18 mouse cellular contexts compared by ENCODE assay signal in genomic region chr2:26403306-26403705, GRCm38 (mm10).
"Had no signal": no experiment of that assay in that cellular context is flagged by ENCODE, and none has a peak within 500 bp of the region (broad histone marks: within the 10 kb centered on the region; RNA-seq: fewer than 3 reads in every experiment).

No protein-coding gene starts in this region.

- DNase-seq: layer of hippocampus, adult 9-11 months; layer of hippocampus, postnatal 36 days; lung, embryonic 14.5 days; lung, postnatal 10 days; retina, postnatal 1 day; right cerebral cortex, postnatal 4 days; spleen, adult 18-20 months; thymus, adult 18-20 months; thymus, postnatal 25 days had no signal

- H3K27me3 ChIP-seq: limb, embryonic 15.5 days; liver, embryonic 12.5 days; megakaryocyte, embryonic 14.5 days; midbrain, embryonic 15.5 days; neural tube, embryonic 12.5 days had no signal

- H3K9ac ChIP-seq: limb, embryonic 15.5 days; liver, embryonic 12.5 days; lung, embryonic 14.5 days; midbrain, embryonic 15.5 days; neural tube, embryonic 12.5 days had no signal

- H3K4me3 ChIP-seq: limb, embryonic 15.5 days; liver, embryonic 12.5 days; megakaryocyte, embryonic 14.5 days; midbrain, embryonic 15.5 days; neural tube, embryonic 12.5 days had no signal

- ATAC-seq: inflammation-experienced regulatory T-cells, adult 6 months; intestine, postnatal 0 days; liver, embryonic 12.5 days; midbrain, embryonic 15.5 days had no signal

- H3K27ac ChIP-seq: limb, embryonic 15.5 days; liver, embryonic 12.5 days; macrophage; midbrain, embryonic 15.5 days; neural tube, embryonic 12.5 days had no signal

- H3K9me3 ChIP-seq: limb, embryonic 15.5 days; liver, embryonic 12.5 days; megakaryocyte, embryonic 14.5 days; midbrain, embryonic 15.5 days; neural tube, embryonic 12.5 days had no signal

- H3K4me2 ChIP-seq: limb, embryonic 15.5 days; liver, embryonic 12.5 days; lung, embryonic 14.5 days; midbrain, embryonic 11.5 days; midbrain, embryonic 15.5 days; neural tube, embryonic 12.5 days had no signal
